Mouse (Mus musculus): ENCODE results near the gene Susd6.

DNA sequence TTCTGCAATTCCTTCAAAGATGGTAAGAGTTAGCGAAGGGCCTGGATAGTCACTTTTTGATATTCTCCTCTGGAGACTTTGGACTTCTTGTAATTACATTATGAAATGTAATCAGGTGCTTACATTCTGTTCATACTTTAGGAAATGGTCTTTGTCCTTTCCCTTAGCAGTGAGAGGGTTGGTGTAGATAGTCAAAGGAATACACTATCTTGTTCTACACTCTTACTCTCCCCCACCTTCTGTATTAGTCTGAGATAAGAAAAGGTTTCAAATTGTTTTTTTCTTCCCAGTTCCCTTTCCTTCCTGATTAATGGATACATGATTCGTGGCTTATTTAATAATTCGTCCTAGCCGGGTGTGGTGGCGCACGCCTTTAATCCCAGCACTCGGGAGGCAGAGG, 32.2 kb downstream of the Susd6 start:
- TF ChIP-seq HCFC1 (IDR thresholded peaks at IDR 0.05; ENCODE audit: borderline replicate concordance, insufficient read depth, low read length) (no peak), ZNF384 (IDR thresholded peaks at IDR 0.05; ENCODE audit: low read depth, low read length) (no peak)
